Mouse (Mus musculus): ENCODE results near the gene 1810009A15Rik. TPM values are rescaled to one million over a fixed set of nuclear protein-coding genes. Genes with fewer than 3 reads are reported as not detected.

The 1810009A15Rik gene
- total and polyA plus RNA-seq, 2 experiments from 2014 or later: 26.0 to 31.9 TPM

DNA sequence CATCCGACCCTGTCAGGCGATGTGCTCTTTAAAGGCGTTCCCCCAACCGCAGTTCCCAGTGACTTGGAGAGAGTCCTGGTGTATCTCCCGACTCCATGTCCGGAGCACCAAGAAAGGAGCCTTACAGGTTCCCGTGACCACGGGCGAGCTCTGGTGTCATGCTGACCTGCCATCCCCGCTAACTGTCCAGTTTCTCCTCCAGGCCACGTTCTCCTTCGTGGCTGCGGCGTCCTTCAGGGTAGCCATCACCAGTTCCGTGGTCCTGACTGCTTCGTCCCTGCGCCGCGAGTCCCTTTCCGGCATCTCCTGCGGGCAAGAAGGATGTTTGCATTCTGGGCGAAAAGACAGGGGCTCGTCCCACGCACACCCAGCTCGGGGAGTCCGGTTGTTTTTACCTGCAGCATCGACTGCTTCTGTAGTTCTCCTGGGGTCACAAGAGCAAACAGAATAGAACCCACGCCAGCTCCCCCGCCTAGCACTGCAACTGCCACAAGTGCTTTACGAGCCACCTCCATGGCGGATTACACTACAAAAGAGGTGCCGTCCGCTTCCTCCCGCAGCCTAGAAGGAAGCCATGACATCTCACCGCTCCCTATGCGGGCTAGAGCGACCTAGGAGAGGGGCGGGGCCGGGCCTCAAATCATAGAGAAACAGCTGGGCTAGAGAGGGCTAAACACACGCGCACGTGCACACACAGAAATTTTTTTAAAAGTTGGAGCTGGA lies 8.2 kb upstream of the 1810009A15Rik start, which contains the start of gene Uqcc3:
TSS of gene Uqcc3 (minus strand) at position 613 of the 723 bp plus-strand sequence.
- H3K4me1 ChIP-seq (ENCODE audit: insufficient read depth): 0 out of 2 replicates have a peak, but pooled peaks cover 4% of the 10 kb centered on the region
- peaks cover 14% of the 10 kb centered on the region for H3K36me3 ChIP-seq (ENCODE audit: insufficient read depth)
- H3K27ac ChIP-seq (ENCODE audit: low read depth, low read length): peak within 1 kb of the TSS; percentile 85
- H3K9me3 ChIP-seq (ENCODE audit: low read length): no peaks in the 10 kb centered on the region
- under 1% methylated on average over 42 of the region's 42 CpGs for WGBS
- H3K4me2 ChIP-seq (ENCODE audit: low read depth): peak within 1 kb of the TSS; percentile 87
- DNase-seq (peak; percentile 90), ATAC-seq (peak; percentile 99)
- no peak for TF ChIP-seq CTCF (IDR thresholded peaks at IDR 0.05; ENCODE audit: low read depth)
- H3K4me3 ChIP-seq (ENCODE audit: low read depth, low read length): peak within 1 kb of the TSS; percentile 80
- H3K9ac ChIP-seq: peak within 1 kb of the TSS; percentile 85
- no peaks in the 10 kb centered on the region for H3K27me3 ChIP-seq (ENCODE audit: insufficient read depth, low read length)

DNA sequence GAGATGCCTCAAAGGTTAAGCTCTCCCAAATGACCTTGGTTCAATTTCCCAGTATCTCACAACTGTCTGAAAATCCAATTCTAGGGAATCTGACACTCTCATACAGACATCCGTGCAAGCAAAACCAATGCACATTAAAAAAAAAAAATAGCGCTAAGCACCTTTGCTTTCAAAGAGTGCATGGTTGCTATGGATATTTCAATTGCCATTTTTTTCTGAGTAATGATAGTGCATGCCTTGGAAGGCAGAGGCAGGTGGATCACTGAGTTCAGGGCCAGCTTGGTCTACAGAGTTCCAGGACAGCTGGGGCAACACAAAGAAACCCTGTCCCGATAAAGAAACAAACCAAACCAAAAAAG lies 7.6 kb upstream of the 1810009A15Rik start:
- no peaks in the 10 kb centered on the region for H3K9me3 ChIP-seq (ENCODE audit: low read length)
- peak overlapping the region; percentile 80 for H3K4me3 ChIP-seq (ENCODE audit: low read depth, low read length)
- no peak for TF ChIP-seq CTCF (IDR thresholded peaks at IDR 0.05; ENCODE audit: low read depth)
- DNase-seq (no peak), ATAC-seq (peak; percentile 12; the same call in 1 of the 2 replicates)
- H3K36me3 ChIP-seq (ENCODE audit: insufficient read depth): peaks cover 11% of the 10 kb centered on the region
- peak overlapping the region; percentile 87 for H3K4me2 ChIP-seq (ENCODE audit: low read depth)
- peak overlapping the region; percentile 85; the same call in 1 of the 2 replicates for H3K27ac ChIP-seq (ENCODE audit: low read depth, low read length)
- 11% methylated on average over 3 of the region's 3 CpGs for WGBS
- no peaks in the 10 kb centered on the region for H3K27me3 ChIP-seq (ENCODE audit: insufficient read depth, low read length)
- peak overlapping the region; percentile 85 for H3K9ac ChIP-seq
- 0 out of 2 replicates have a peak, but pooled peaks cover 4% of the 10 kb centered on the region for H3K4me1 ChIP-seq (ENCODE audit: insufficient read depth)

- Histone ChIP-seq H3K36me3 (ENCODE audit: insufficient read depth) (no peaks in the 10 kb centered on the region), H3K4me3 (ENCODE audit: low read depth, low read length) (no peak within 1 kb of the TSS), H3K4me1 (ENCODE audit: insufficient read depth) (peaks cover 9% of the 10 kb centered on the region; the same call in 1 of the 2 replicates), H3K27ac (ENCODE audit: low read depth, low read length) (no peak within 1 kb of the TSS), H3K4me2 (ENCODE audit: low read depth) (no peak within 1 kb of the TSS), H3K9ac (no peak within 1 kb of the TSS), H3K9me3 (ENCODE audit: low read length) (no peaks in the 10 kb centered on the region), H3K27me3 (ENCODE audit: insufficient read depth, low read length) (no peaks in the 10 kb centered on the region)
- DNase-seq: no peak
- WGBS: 72% methylated on average over 3 of the region's 3 CpGs
- no peak for ATAC-seq
- TF ChIP-seq CTCF (IDR thresholded peaks at IDR 0.05; ENCODE audit: low read depth): no peak
Observed at GRCm38 (mm10) chr19:8883616-8884015, 5.0 kb upstream of the 1810009A15Rik start, which contains the start of the genes Lbhd1 and Gm49403. TSS of gene Lbhd1 (plus strand) at chr19:8883732. TSS of gene Gm49403 (plus strand) at chr19:8883930.

GRCm38 (mm10) chr19:8886916-8887584 lies 1.6 kb upstream of the 1810009A15Rik start:
- peak overlapping the region; percentile 85; the same call in 1 of the 2 replicates for H3K4me2 ChIP-seq (ENCODE audit: low read depth)
- no peak for TF ChIP-seq CTCF (IDR thresholded peaks at IDR 0.05; ENCODE audit: low read depth)
- 0 out of 2 replicates have a peak, but pooled peaks cover 5% of the 10 kb centered on the region for H3K36me3 ChIP-seq (ENCODE audit: insufficient read depth)
- ATAC-seq: no peak
- H3K9me3 ChIP-seq (ENCODE audit: low read length): no peaks in the 10 kb centered on the region
- no peak overlapping the region for H3K9ac ChIP-seq
- H3K27ac ChIP-seq (ENCODE audit: low read depth, low read length): no peak overlapping the region
- H3K4me3 ChIP-seq (ENCODE audit: low read depth, low read length): no peak overlapping the region
- DNase-seq: no peak
- H3K27me3 ChIP-seq (ENCODE audit: insufficient read depth, low read length): no peaks in the 10 kb centered on the region
- peaks cover 5% of the 10 kb centered on the region; the same call in 1 of the 2 replicates for H3K4me1 ChIP-seq (ENCODE audit: insufficient read depth)
- 56% methylated on average over 1 of the region's 1 CpGs for WGBS

- peak overlapping the region; percentile 63 for H3K9ac ChIP-seq
- no peak for ATAC-seq
- DNase-seq: no peak
- TF ChIP-seq CTCF (IDR thresholded peaks at IDR 0.05; ENCODE audit: low read depth): no peak
- no peaks in the 10 kb centered on the region for H3K9me3 ChIP-seq (ENCODE audit: low read length)
- H3K27me3 ChIP-seq (ENCODE audit: insufficient read depth, low read length): no peaks in the 10 kb centered on the region
- 0 out of 2 replicates have a peak, but pooled peaks cover 5% of the 10 kb centered on the region for H3K36me3 ChIP-seq (ENCODE audit: insufficient read depth)
- peak overlapping the region; percentile 85 for H3K27ac ChIP-seq (ENCODE audit: low read depth, low read length)
- 15% methylated on average over 19 of the region's 19 CpGs for WGBS
- H3K4me3 ChIP-seq (ENCODE audit: low read depth, low read length): peak overlapping the region; percentile 59
- H3K4me1 ChIP-seq (ENCODE audit: insufficient read depth): peaks cover 5% of the 10 kb centered on the region; the same call in 1 of the 2 replicates
- H3K4me2 ChIP-seq (ENCODE audit: low read depth): peak overlapping the region; percentile 85
Observed at GRCm38 (mm10) chr19:8887585-8888463, 829 bp upstream of the 1810009A15Rik start.

Measured in forebrain, postnatal 0 days (tissue).